ENCODE assay signal across 18 mouse cellular contexts in genomic region chr7:87145896-87146295, GRCm38 (mm10).
"Had no signal": no experiment of that assay in that cellular context is flagged by ENCODE, and none has a peak within 500 bp of the region (broad histone marks: within the 10 kb centered on the region; RNA-seq: fewer than 3 reads in every experiment).

No protein-coding gene starts in this region.

- H3K27me3 ChIP-seq: midbrain, embryonic 12.5 days; neural tube, embryonic 13.5 days; neural tube, embryonic 15.5 days had no signal

- ATAC-seq: midbrain, embryonic 16.5 days had no signal

- DNase-seq: lung, embryonic 14.5 days; lung, postnatal 10 days; lung, postnatal 4 days; midbrain, embryonic 14.5 days; retina, postnatal 1 day; right cerebral cortex, adult 18-20 months; right cerebral cortex, postnatal 25 days; right cerebral cortex, postnatal 4 days; spleen, adult 18-20 months; thymus, adult 18-20 months; thymus, postnatal 14 days; thymus, postnatal 36 days had no signal

- H3K36me3 ChIP-seq: midbrain, embryonic 10.5 days; midbrain, embryonic 12.5 days; neural tube, embryonic 13.5 days; neural tube, embryonic 15.5 days had no signal

- H3K4me3 ChIP-seq: midbrain, embryonic 10.5 days; midbrain, embryonic 12.5 days; myocyte; neural tube, embryonic 13.5 days; neural tube, embryonic 15.5 days had no signal

- H3K27ac ChIP-seq: midbrain, embryonic 10.5 days; midbrain, embryonic 12.5 days; neural tube, embryonic 13.5 days; neural tube, embryonic 15.5 days had no signal

- H3K4me1 ChIP-seq: midbrain, embryonic 10.5 days; midbrain, embryonic 12.5 days; neural tube, embryonic 13.5 days; neural tube, embryonic 15.5 days had no signal

- H3K9me3 ChIP-seq: midbrain, embryonic 10.5 days; midbrain, embryonic 12.5 days; neural tube, embryonic 13.5 days; neural tube, embryonic 15.5 days had no signal

- H3K4me2 ChIP-seq: lung, embryonic 14.5 days; midbrain, embryonic 12.5 days; neural tube, embryonic 13.5 days; neural tube, embryonic 15.5 days had no signal

- H3K9ac ChIP-seq: lung, embryonic 14.5 days; midbrain, embryonic 12.5 days; neural tube, embryonic 13.5 days; neural tube, embryonic 15.5 days had no signal
